Mouse (Mus musculus) forelimb bud, embryonic 11.5 days (tissue): Measurements from ENCODE around the gene Usp25.

Source experiments
- DNase-seq: peaks from one replicate; pipeline ENCODE4 v3.0.0-alpha.2; 2012; ENCODE audit warnings: low read depth, low spot score

Gene Usp25

GRCm38 (mm10) chr16:77034329-77034728 lies 20.8 kb downstream of the Usp25 start:
- DNase-seq: no peak

- no peak for DNase-seq
These were observed 21.2 kb downstream of the Usp25 start for GRCm38 (mm10) chr16:77034751-77035150.

GRCm38 (mm10) chr16:77041573-77041972 lies 28.1 kb downstream of the Usp25 start:
- no peak for DNase-seq

- DNase-seq: no peak
These were observed 30.0 kb downstream of the Usp25 start for GRCm38 (mm10) chr16:77043499-77043898.

- no peak for DNase-seq
These were observed 40.7 kb downstream of the Usp25 start for GRCm38 (mm10) chr16:77054184-77054583.

GRCm38 (mm10) chr16:77055519-77056159 lies 42.1 kb downstream of the Usp25 start:
- no peak for DNase-seq

GRCm38 (mm10) chr16:77056160-77056520 lies 42.6 kb downstream of the Usp25 start:
- DNase-seq: no peak

- no peak for DNase-seq
These were observed 45.1 kb downstream of the Usp25 start for GRCm38 (mm10) chr16:77058567-77058966.

- DNase-seq: no peak
These were observed 46.7 kb downstream of the Usp25 start for GRCm38 (mm10) chr16:77060166-77060565.

GRCm38 (mm10) chr16:77063916-77064315 lies 50.4 kb downstream of the Usp25 start:
- DNase-seq: no peak

GRCm38 (mm10) chr16:77076954-77077735 lies 63.6 kb downstream of the Usp25 start:
- no peak for DNase-seq

GRCm38 (mm10) chr16:77077736-77078005 lies 64.2 kb downstream of the Usp25 start:
- DNase-seq: no peak

- no peak for DNase-seq
These were observed 70.6 kb downstream of the Usp25 start for GRCm38 (mm10) chr16:77084071-77084470.

GRCm38 (mm10) chr16:77089806-77090205 lies 76.3 kb downstream of the Usp25 start:
- DNase-seq: no peak

- no peak for DNase-seq
These were observed 80.0 kb downstream of the Usp25 start for GRCm38 (mm10) chr16:77093526-77093925.

- no peak for DNase-seq
These were observed 81.6 kb downstream of the Usp25 start for GRCm38 (mm10) chr16:77095017-77095551.

- peak; percentile 57 for DNase-seq
These were observed 85.7 kb downstream of the Usp25 start for GRCm38 (mm10) chr16:77099018-77099869.

GRCm38 (mm10) chr16:77103637-77104264 lies 90.2 kb downstream of the Usp25 start:
- DNase-seq: no peak

- no peak for DNase-seq
These were observed 97.8 kb downstream of the Usp25 start for GRCm38 (mm10) chr16:77111268-77111667.

GRCm38 (mm10) chr16:77125908-77126307 lies 112.4 kb downstream of the Usp25 start:
- no peak for DNase-seq

GRCm38 (mm10) chr16:77128683-77129082 lies 115.2 kb downstream of the Usp25 start:
- peak; percentile 24 for DNase-seq

GRCm38 (mm10) chr16:77133055-77133454 lies 119.5 kb downstream of the Usp25 start:
- DNase-seq: no peak
